Mouse (Mus musculus): ENCODE measurements at regions not wholly inside any gene's neighbourhood (a gene's known extent, or its start where the extent isn't known, plus 50 kb on each side); places are given as distances from the start of the nearest gene placed in this dataset.

DNA sequence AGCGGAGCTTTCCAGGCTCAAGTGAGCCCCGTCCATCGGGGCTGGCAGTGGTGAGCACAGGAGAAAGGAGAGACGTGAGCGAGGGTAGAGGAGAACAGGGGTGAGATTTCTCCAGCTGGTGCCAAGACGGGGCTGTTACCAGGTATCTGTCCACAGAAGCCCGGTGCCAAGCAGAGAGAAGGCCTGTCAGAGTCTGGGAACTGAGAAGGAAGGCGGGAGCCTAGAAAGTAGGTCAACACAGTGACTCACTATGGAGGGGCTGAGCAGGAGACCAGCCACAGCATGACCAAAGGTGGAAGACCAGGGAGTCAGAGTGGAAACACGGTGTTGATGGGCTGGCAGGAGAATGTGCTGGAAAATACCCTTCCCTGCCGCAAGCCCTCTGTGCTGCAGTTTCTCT is 245.0 kb downstream of the Tgfb2 start:
- TF ChIP-seq GATA1 (IDR thresholded peaks at IDR 0.05; ENCODE audit: borderline replicate concordance, low read length) (no peak), FLI1 (IDR thresholded peaks at IDR 0.05; ENCODE audit: low read length) (no peak)

All from megakaryocyte, embryonic 14.5 days (primary cell).